Mouse (Mus musculus): Measurements from ENCODE around the gene Ginm1.

GRCm38 (mm10) chr10:7819603-7820002, 27.0 kb upstream of the Ginm1 start:
- TF ChIP-seq CTCF (IDR thresholded peaks at IDR 0.05; ENCODE audit: borderline replicate concordance, insufficient read depth, low read length) (no peak), POLR2A (IDR thresholded peaks at IDR 0.05; ENCODE audit: low read depth, low read length) (no peak)

Measured in embryonic fibroblast, embryonic 13.5 days (primary cell).